Mouse (Mus musculus): ENCODE measurements around the gene Pald1. TPM values are rescaled to one million over a fixed set of nuclear protein-coding genes. Genes with fewer than 3 reads are reported as not detected.

Gene Pald1
- polyA plus RNA-seq, 1 experiment from 2014 or later = 21.8 TPM

GRCm38 (mm10) chr10:61281115-61281514 is 102.2 kb downstream of the Pald1 start:
- no peak overlapping the region for H3K27ac ChIP-seq
- no peaks in the 10 kb centered on the region for H3K36me3 ChIP-seq
- H3K4me2 ChIP-seq = no peak overlapping the region
- WGBS = 65% methylated on average over 5 of the region's 5 CpGs
- no peak for ATAC-seq (replicated peaks; ENCODE audit: insufficient number of reproducible peaks, insufficient read depth, low FRiP score, low read depth)
- H3K4me3 ChIP-seq = no peak overlapping the region
- H3K4me1 ChIP-seq (replicated peaks) = peaks cover 15% of the 10 kb centered on the region
- H3K27me3 ChIP-seq = no peaks in the 10 kb centered on the region
- no peaks in the 10 kb centered on the region for H3K9me3 ChIP-seq (replicated peaks)
- no peak overlapping the region for H3K9ac ChIP-seq

GRCm38 (mm10) chr10:61277918-61278674 is 105.2 kb downstream of the Pald1 start:
- ATAC-seq (replicated peaks; ENCODE audit: insufficient number of reproducible peaks, insufficient read depth, low FRiP score, low read depth) = no peak
- peak overlapping the region; percentile 39; the same call in 1 of the 2 replicates for H3K27ac ChIP-seq
- H3K36me3 ChIP-seq = no peaks in the 10 kb centered on the region
- no peaks in the 10 kb centered on the region for H3K9me3 ChIP-seq (replicated peaks)
- H3K27me3 ChIP-seq = 0 out of 2 replicates have a peak, but pooled peaks cover 4% of the 10 kb centered on the region
- whole genome bisulfite sequencing = 50% methylated on average over 14 of the region's 14 CpGs
- H3K4me2 ChIP-seq = no peak overlapping the region
- no peak overlapping the region for H3K9ac ChIP-seq
- H3K4me3 ChIP-seq = no peak overlapping the region
- H3K4me1 ChIP-seq (replicated peaks) = peaks cover 21% of the 10 kb centered on the region

GRCm38 (mm10) chr10:61277051-61277450 is 106.3 kb downstream of the Pald1 start:
- 89% methylated on average over 6 of the region's 6 CpGs for WGBS
- H3K27me3 ChIP-seq = 0 out of 2 replicates have a peak, but pooled peaks cover 4% of the 10 kb centered on the region
- no peak overlapping the region for H3K27ac ChIP-seq
- no peaks in the 10 kb centered on the region for H3K9me3 ChIP-seq (replicated peaks)
- H3K4me1 ChIP-seq (replicated peaks) = peaks cover 32% of the 10 kb centered on the region
- H3K4me2 ChIP-seq = no peak overlapping the region
- no peak overlapping the region for H3K9ac ChIP-seq
- no peak for ATAC-seq (replicated peaks; ENCODE audit: insufficient number of reproducible peaks, insufficient read depth, low FRiP score, low read depth)
- H3K36me3 ChIP-seq = no peaks in the 10 kb centered on the region
- no peak overlapping the region for H3K4me3 ChIP-seq

- WGBS = 2% methylated on average over 5 of the region's 5 CpGs
- Histone ChIP-seq H3K9ac (no peak overlapping the region), H3K9me3 (replicated peaks) (no peaks in the 10 kb centered on the region), H3K4me2 (peak overlapping the region; percentile 29; the same call in 1 of the 2 replicates), H3K27me3 (0 out of 2 replicates have a peak, but pooled peaks cover 4% of the 10 kb centered on the region), H3K4me1 (replicated peaks) (peaks cover 36% of the 10 kb centered on the region), H3K27ac (no peak overlapping the region), H3K36me3 (no peaks in the 10 kb centered on the region), H3K4me3 (no peak overlapping the region)
- no peak for ATAC-seq (replicated peaks; ENCODE audit: insufficient number of reproducible peaks, insufficient read depth, low FRiP score, low read depth)
Observed at GRCm38 (mm10) chr10:61275669-61276110, 107.6 kb downstream of the Pald1 start.

GRCm38 (mm10) chr10:61274532-61274931 is 108.8 kb downstream of the Pald1 start:
- 54% methylated on average over 2 of the region's 2 CpGs for WGBS
- no peak for ATAC-seq (replicated peaks; ENCODE audit: insufficient number of reproducible peaks, insufficient read depth, low FRiP score, low read depth)
- Histone ChIP-seq H3K4me2 (no peak overlapping the region), H3K4me1 (replicated peaks) (peaks cover 36% of the 10 kb centered on the region), H3K9ac (no peak overlapping the region), H3K27ac (no peak overlapping the region), H3K27me3 (0 out of 2 replicates have a peak, but pooled peaks cover 4% of the 10 kb centered on the region), H3K36me3 (no peaks in the 10 kb centered on the region), H3K4me3 (no peak overlapping the region), H3K9me3 (replicated peaks) (no peaks in the 10 kb centered on the region)

- Histone ChIP-seq H3K27me3 (0 out of 2 replicates have a peak, but pooled peaks cover 4% of the 10 kb centered on the region), H3K36me3 (no peaks in the 10 kb centered on the region), H3K4me1 (replicated peaks) (peaks cover 36% of the 10 kb centered on the region), H3K4me2 (peak overlapping the region; percentile 97), H3K27ac (peak overlapping the region; percentile 57; the same call in 1 of the 2 replicates), H3K9me3 (replicated peaks) (no peaks in the 10 kb centered on the region), H3K4me3 (peak overlapping the region; percentile 60), H3K9ac (no peak overlapping the region)
- WGBS = 63% methylated on average over 7 of the region's 7 CpGs
- no peak for ATAC-seq (replicated peaks; ENCODE audit: insufficient number of reproducible peaks, insufficient read depth, low FRiP score, low read depth)
Observed at GRCm38 (mm10) chr10:61273844-61274215, 109.5 kb downstream of the Pald1 start.

- H3K9ac ChIP-seq = peak within 1 kb of the TSS; percentile 72
Observed at GRCm38 (mm10) chr10:61273081-61273843, 110.1 kb downstream of the Pald1 start, which contains the start of gene Adamts14. Gene Adamts14, minus strand, starts transcription at chr10:61273438.

GRCm38 (mm10) chr10:61272631-61273030 is 110.7 kb downstream of the Pald1 start:
- 0 out of 2 replicates have a peak, but pooled peaks cover 4% of the 10 kb centered on the region for H3K27me3 ChIP-seq
- peak overlapping the region; percentile 72 for H3K9ac ChIP-seq
- peaks cover 30% of the 10 kb centered on the region for H3K4me1 ChIP-seq (replicated peaks)
- peak overlapping the region; percentile 60 for H3K4me3 ChIP-seq
- H3K9me3 ChIP-seq (replicated peaks) = no peaks in the 10 kb centered on the region
- peak overlapping the region; percentile 57 for H3K27ac ChIP-seq
- no peak for ATAC-seq (replicated peaks; ENCODE audit: insufficient number of reproducible peaks, insufficient read depth, low FRiP score, low read depth)
- peak overlapping the region; percentile 97 for H3K4me2 ChIP-seq
- no peaks in the 10 kb centered on the region for H3K36me3 ChIP-seq
- WGBS = 41% methylated on average over 5 of the region's 5 CpGs

More at GRCm38 (mm10) chr10:61273081-61273843, 110.1 kb downstream of the Pald1 start, which contains the start of gene Adamts14:
- Histone ChIP-seq H3K27me3 (0 out of 2 replicates have a peak, but pooled peaks cover 4% of the 10 kb centered on the region), H3K4me1 (replicated peaks) (peaks cover 33% of the 10 kb centered on the region), H3K4me2 (peak within 1 kb of the TSS; percentile 97), H3K36me3 (no peaks in the 10 kb centered on the region), H3K9me3 (replicated peaks) (no peaks in the 10 kb centered on the region), H3K27ac (peak within 1 kb of the TSS; percentile 57), H3K4me3 (peak within 1 kb of the TSS; percentile 60)
- ATAC-seq (replicated peaks; ENCODE audit: insufficient number of reproducible peaks, insufficient read depth, low FRiP score, low read depth) = peak; percentile 61
- 1% methylated on average over 58 of the region's 75 CpGs for WGBS

- Histone ChIP-seq H3K4me3 (peak overlapping the region; percentile 60), H3K27ac (peak overlapping the region; percentile 5; the same call in 1 of the 2 replicates), H3K36me3 (no peaks in the 10 kb centered on the region), H3K9me3 (replicated peaks) (no peaks in the 10 kb centered on the region), H3K9ac (0 out of 2 replicates have a peak overlapping the region, but pooled peaks have one; percentile 72), H3K27me3 (0 out of 2 replicates have a peak, but pooled peaks cover 4% of the 10 kb centered on the region), H3K4me2 (peak overlapping the region; percentile 97), H3K4me1 (replicated peaks) (peaks cover 30% of the 10 kb centered on the region)
- ATAC-seq (replicated peaks; ENCODE audit: insufficient number of reproducible peaks, insufficient read depth, low FRiP score, low read depth) = no peak
- 38% methylated on average over 8 of the region's 8 CpGs for WGBS
Observed at GRCm38 (mm10) chr10:61272089-61272626, 111.2 kb downstream of the Pald1 start.
